Mouse (Mus musculus) limb, embryonic 12.5 days (tissue): ENCODE data around the gene Cdh23. TPM values are rescaled to one million over a fixed set of nuclear protein-coding genes. Genes with fewer than 3 reads are reported as not detected.

Experiments used
- polyA plus RNA-seq: library from polyadenylated mRNA; unstranded; fragments of >200 nt; fragmentation: Nextera tagmentation; extraction: Ambion mirVana; gene quantifications from 2 replicates; pipeline ENCODE4 v1.2.1, GENCODE M21; 2016

Cdh23 gene
- polyA plus RNA-seq, 1 experiment from 2014 or later, result 0.34 TPM

Other genes starting within 250 kb of the Cdh23 start
- gene Slc29a3, start 56.3 kb upstream of the Cdh23 start, polyA plus RNA-seq, result 9.4 and 9.6 TPM in 2 replicates
- gene Unc5b, start 135.1 kb upstream of the Cdh23 start, polyA plus RNA-seq, result 12.7 and 13.5 TPM in 2 replicates